Mouse (Mus musculus): ENCODE results near the gene Tfrc. TPM values are rescaled to one million over a fixed set of nuclear protein-coding genes. Genes with fewer than 3 reads are reported as not detected.

Tfrc gene
- polyA plus RNA-seq, 1 experiment from 2014 or later = 40.2 TPM

DNA sequence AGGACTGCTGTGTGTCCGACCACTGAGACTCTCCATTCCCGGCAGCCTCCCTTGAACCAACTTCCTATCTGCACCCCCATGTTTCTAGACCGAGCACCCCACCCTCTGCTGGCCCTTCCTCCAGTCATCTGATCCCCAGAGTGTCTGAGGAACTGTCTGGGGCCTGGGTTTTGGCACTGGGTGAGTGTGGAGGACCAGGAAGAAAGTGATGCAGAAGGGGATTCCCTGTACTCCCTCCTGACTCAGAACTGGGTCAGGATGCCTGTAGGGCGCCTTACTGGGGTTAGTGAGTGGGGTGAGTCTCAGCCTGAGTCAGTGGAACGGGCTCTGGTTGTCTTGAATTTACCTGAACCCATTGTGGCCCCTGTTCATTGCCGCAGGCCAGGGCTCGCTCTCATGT is 63.5 kb downstream of the Tfrc start:
- Histone ChIP-seq H3K27ac (replicated peaks; ENCODE audit: low read depth, low read length) (no peak overlapping the region), H3K9ac (ENCODE audit: low read depth, low read length) (no peak overlapping the region), H3K4me3 (ENCODE audit: low read depth, low read length) (no peak overlapping the region), H3K36me3 (ENCODE audit: control insufficient read depth, insufficient read depth, low read length) (peaks cover 80% of the 10 kb centered on the region), H3K9me3 (ENCODE audit: control insufficient read depth, low read length) (no peaks in the 10 kb centered on the region), H3K4me1 (ENCODE audit: control insufficient read depth, insufficient read depth, low read length) (no peaks in the 10 kb centered on the region), H3K4me2 (ENCODE audit: low read depth, low read length) (no peak overlapping the region), H3K27me3 (replicated peaks; ENCODE audit: control insufficient read depth, insufficient read depth, low read length) (no peaks in the 10 kb centered on the region)
- WGBS = 84% methylated on average over 7 of the region's 7 CpGs
- ATAC-seq (ENCODE audit: low read depth) = no peak
- no peak for DNase-seq (ENCODE audit: low spot score)

DNA sequence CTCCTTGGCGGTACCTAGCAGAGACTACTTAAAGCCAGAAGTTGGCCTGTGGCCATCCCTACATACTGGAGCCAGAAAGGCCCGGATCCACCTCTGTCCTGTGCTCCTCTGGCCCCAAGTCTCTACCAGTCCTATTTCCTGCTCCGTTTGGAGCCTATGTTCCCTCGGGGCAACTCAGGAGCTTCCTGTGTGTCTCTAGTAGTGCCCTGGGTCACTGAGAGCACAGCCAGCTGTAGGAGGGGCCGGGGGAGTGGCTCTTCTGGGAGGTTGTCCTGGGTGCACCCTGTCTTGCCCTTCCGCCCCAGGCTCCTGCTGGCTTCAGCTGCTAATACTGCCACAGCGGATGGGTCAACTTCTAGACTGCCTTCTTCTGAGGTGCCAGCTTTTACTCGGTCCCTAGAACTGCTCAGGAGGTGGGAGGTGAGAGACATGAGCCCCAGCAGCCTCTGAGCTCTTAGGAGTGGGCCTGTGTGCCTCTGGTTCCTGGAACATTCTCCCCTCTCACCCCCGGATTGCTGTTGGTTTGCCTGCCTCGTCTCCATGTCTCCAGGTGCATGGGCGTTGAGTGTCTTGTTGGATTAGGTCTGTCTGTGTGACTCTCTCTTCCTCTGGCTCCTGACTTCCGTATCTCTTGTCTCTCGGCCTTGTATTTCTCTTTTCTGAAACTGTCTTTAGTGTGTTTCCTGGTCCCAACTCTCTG is 64.3 kb downstream of the Tfrc start:
- H3K9ac ChIP-seq (ENCODE audit: low read depth, low read length) = no peak overlapping the region
- no peaks in the 10 kb centered on the region for H3K4me1 ChIP-seq (ENCODE audit: control insufficient read depth, insufficient read depth, low read length)
- H3K4me3 ChIP-seq (ENCODE audit: low read depth, low read length) = no peak overlapping the region
- H3K4me2 ChIP-seq (ENCODE audit: low read depth, low read length) = no peak overlapping the region
- no peak for ATAC-seq (ENCODE audit: low read depth)
- no peaks in the 10 kb centered on the region for H3K9me3 ChIP-seq (ENCODE audit: control insufficient read depth, low read length)
- no peaks in the 10 kb centered on the region for H3K27me3 ChIP-seq (replicated peaks; ENCODE audit: control insufficient read depth, insufficient read depth, low read length)
- H3K36me3 ChIP-seq (ENCODE audit: control insufficient read depth, insufficient read depth, low read length) = peaks cover 84% of the 10 kb centered on the region
- no peak for DNase-seq (ENCODE audit: low spot score)
- no peak overlapping the region for H3K27ac ChIP-seq (replicated peaks; ENCODE audit: low read depth, low read length)
- WGBS = 61% methylated on average over 12 of the region's 13 CpGs

GRCm38 (mm10) chr16:32674121-32674740 is 65.5 kb downstream of the Tfrc start:
- Histone ChIP-seq H3K4me1 (ENCODE audit: control insufficient read depth, insufficient read depth, low read length) (no peaks in the 10 kb centered on the region), H3K4me2 (ENCODE audit: low read depth, low read length) (no peak overlapping the region), H3K27me3 (replicated peaks; ENCODE audit: control insufficient read depth, insufficient read depth, low read length) (no peaks in the 10 kb centered on the region), H3K27ac (replicated peaks; ENCODE audit: low read depth, low read length) (no peak overlapping the region), H3K36me3 (ENCODE audit: control insufficient read depth, insufficient read depth, low read length) (peaks cover 87% of the 10 kb centered on the region), H3K9ac (ENCODE audit: low read depth, low read length) (no peak overlapping the region; the same call in 1 of the 2 replicates), H3K9me3 (ENCODE audit: control insufficient read depth, low read length) (no peaks in the 10 kb centered on the region), H3K4me3 (ENCODE audit: low read depth, low read length) (no peak overlapping the region)
- 77% methylated on average over 15 of the region's 17 CpGs for WGBS
- no peak for DNase-seq (ENCODE audit: low spot score)
- no peak for ATAC-seq (ENCODE audit: low read depth)

GRCm38 (mm10) chr16:32677040-32677700 is 68.5 kb downstream of the Tfrc start:
- Histone ChIP-seq H3K4me1 (ENCODE audit: control insufficient read depth, insufficient read depth, low read length) (no peaks in the 10 kb centered on the region), H3K4me2 (ENCODE audit: low read depth, low read length) (no peak overlapping the region), H3K4me3 (ENCODE audit: low read depth, low read length) (no peak overlapping the region), H3K9me3 (ENCODE audit: control insufficient read depth, low read length) (no peaks in the 10 kb centered on the region), H3K36me3 (ENCODE audit: control insufficient read depth, insufficient read depth, low read length) (peaks cover 84% of the 10 kb centered on the region), H3K27ac (replicated peaks; ENCODE audit: low read depth, low read length) (no peak overlapping the region), H3K27me3 (replicated peaks; ENCODE audit: control insufficient read depth, insufficient read depth, low read length) (no peaks in the 10 kb centered on the region), H3K9ac (ENCODE audit: low read depth, low read length) (no peak overlapping the region)
- WGBS = 83% methylated on average over 10 of the region's 10 CpGs
- no peak for DNase-seq (ENCODE audit: low spot score)
- ATAC-seq (ENCODE audit: low read depth) = no peak

GRCm38 (mm10) chr16:32677903-32678302 is 69.2 kb downstream of the Tfrc start:
- WGBS = 81% methylated on average over 14 of the region's 14 CpGs
- peaks cover 82% of the 10 kb centered on the region for H3K36me3 ChIP-seq (ENCODE audit: control insufficient read depth, insufficient read depth, low read length)

GRCm38 (mm10) chr16:32678812-32679211 is 70.1 kb downstream of the Tfrc start:
- 80% methylated on average over 14 of the region's 14 CpGs for WGBS
- ATAC-seq (ENCODE audit: low read depth) = no peak
- H3K4me3 ChIP-seq (ENCODE audit: low read depth, low read length) = no peak overlapping the region
- H3K9me3 ChIP-seq (ENCODE audit: control insufficient read depth, low read length) = no peaks in the 10 kb centered on the region
- H3K4me2 ChIP-seq (ENCODE audit: low read depth, low read length) = no peak overlapping the region
- H3K27ac ChIP-seq (replicated peaks; ENCODE audit: low read depth, low read length) = no peak overlapping the region
- H3K27me3 ChIP-seq (replicated peaks; ENCODE audit: control insufficient read depth, insufficient read depth, low read length) = no peaks in the 10 kb centered on the region
- no peak overlapping the region for H3K9ac ChIP-seq (ENCODE audit: low read depth, low read length)
- no peaks in the 10 kb centered on the region for H3K4me1 ChIP-seq (ENCODE audit: control insufficient read depth, insufficient read depth, low read length)
- peaks cover 83% of the 10 kb centered on the region for H3K36me3 ChIP-seq (ENCODE audit: control insufficient read depth, insufficient read depth, low read length)
- DNase-seq (ENCODE audit: low spot score) = no peak

More at GRCm38 (mm10) chr16:32677903-32678302, 69.2 kb downstream of the Tfrc start:
- Histone ChIP-seq H3K4me2 (ENCODE audit: low read depth, low read length) (no peak overlapping the region), H3K27me3 (replicated peaks; ENCODE audit: control insufficient read depth, insufficient read depth, low read length) (no peaks in the 10 kb centered on the region), H3K4me3 (ENCODE audit: low read depth, low read length) (no peak overlapping the region), H3K27ac (replicated peaks; ENCODE audit: low read depth, low read length) (no peak overlapping the region), H3K4me1 (ENCODE audit: control insufficient read depth, insufficient read depth, low read length) (no peaks in the 10 kb centered on the region), H3K9ac (ENCODE audit: low read depth, low read length) (no peak overlapping the region), H3K9me3 (ENCODE audit: control insufficient read depth, low read length) (no peaks in the 10 kb centered on the region)
- DNase-seq (ENCODE audit: low spot score) (no peak), ATAC-seq (ENCODE audit: low read depth) (no peak)

DNA sequence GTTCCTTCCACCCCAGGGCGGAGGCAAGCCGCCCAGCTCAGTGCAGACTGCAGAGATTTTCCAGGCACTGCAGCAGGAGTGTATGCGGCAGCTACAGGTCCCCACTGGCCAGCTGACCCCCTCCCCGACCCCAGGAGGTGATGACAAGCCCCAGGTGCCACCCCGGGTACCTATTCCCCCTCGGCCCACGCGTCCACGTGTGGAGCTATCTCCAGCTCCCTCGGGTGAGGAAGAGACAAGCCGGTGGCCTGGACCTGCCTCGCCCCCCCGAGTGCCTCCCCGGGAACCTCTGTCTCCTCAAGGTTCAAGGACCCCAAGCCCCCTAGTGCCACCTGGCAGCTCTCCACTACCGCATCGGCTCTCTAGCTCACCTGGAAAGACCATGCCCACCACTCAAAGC is 71.3 kb downstream of the Tfrc start:
- H3K4me1 ChIP-seq (ENCODE audit: control insufficient read depth, insufficient read depth, low read length) = no peaks in the 10 kb centered on the region
- 92% methylated on average over 15 of the region's 16 CpGs for WGBS
- no peaks in the 10 kb centered on the region for H3K27me3 ChIP-seq (replicated peaks; ENCODE audit: control insufficient read depth, insufficient read depth, low read length)
- no peaks in the 10 kb centered on the region for H3K9me3 ChIP-seq (ENCODE audit: control insufficient read depth, low read length)
- ATAC-seq (ENCODE audit: low read depth) = no peak
- no peak for DNase-seq (ENCODE audit: low spot score)
- no peak overlapping the region for H3K27ac ChIP-seq (replicated peaks; ENCODE audit: low read depth, low read length)
- H3K4me3 ChIP-seq (ENCODE audit: low read depth, low read length) = no peak overlapping the region
- H3K36me3 ChIP-seq (ENCODE audit: control insufficient read depth, insufficient read depth, low read length) = peaks cover 71% of the 10 kb centered on the region
- H3K4me2 ChIP-seq (ENCODE audit: low read depth, low read length) = no peak overlapping the region
- no peak overlapping the region for H3K9ac ChIP-seq (ENCODE audit: low read depth, low read length)

DNA sequence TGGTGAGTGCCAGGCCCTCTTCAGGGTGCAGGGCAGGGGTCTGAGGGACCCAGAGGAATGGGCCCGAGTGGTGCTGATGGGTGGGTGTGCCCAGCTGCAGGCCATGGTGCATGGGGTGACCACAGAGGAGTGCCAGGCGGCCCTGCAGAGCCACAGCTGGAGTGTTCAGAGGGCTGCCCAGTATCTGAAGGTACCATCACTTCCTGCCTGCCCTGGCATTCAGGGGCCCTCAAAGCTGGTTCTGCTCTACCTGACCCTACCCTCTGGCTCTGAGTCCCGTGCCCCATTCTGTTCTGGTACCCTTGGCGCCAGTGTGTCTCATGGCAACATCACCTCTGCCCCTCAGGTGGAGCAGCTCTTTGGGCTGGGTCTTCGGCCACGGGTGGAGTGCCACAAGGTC is 72.1 kb downstream of the Tfrc start:
- WGBS = 100% methylated on average over 4 of the region's 6 CpGs
- no peak for ATAC-seq (ENCODE audit: low read depth)
- H3K27ac ChIP-seq (replicated peaks; ENCODE audit: low read depth, low read length) = no peak overlapping the region
- no peak overlapping the region for H3K4me3 ChIP-seq (ENCODE audit: low read depth, low read length)
- H3K9me3 ChIP-seq (ENCODE audit: control insufficient read depth, low read length) = no peaks in the 10 kb centered on the region
- H3K36me3 ChIP-seq (ENCODE audit: control insufficient read depth, insufficient read depth, low read length) = peaks cover 63% of the 10 kb centered on the region
- no peak overlapping the region for H3K9ac ChIP-seq (ENCODE audit: low read depth, low read length)
- no peaks in the 10 kb centered on the region for H3K4me1 ChIP-seq (ENCODE audit: control insufficient read depth, insufficient read depth, low read length)
- no peak overlapping the region for H3K4me2 ChIP-seq (ENCODE audit: low read depth, low read length)
- no peaks in the 10 kb centered on the region for H3K27me3 ChIP-seq (replicated peaks; ENCODE audit: control insufficient read depth, insufficient read depth, low read length)
- no peak for DNase-seq (ENCODE audit: low spot score)

Measured in embryonic facial prominence, embryonic 14.5 days (tissue).